Mouse (Mus musculus): ENCODE data around the gene Dll3.
A peak's percentile ranks its signal among the peaks of the same experiment; 100 is the strongest.

The Dll3 gene

DNA sequence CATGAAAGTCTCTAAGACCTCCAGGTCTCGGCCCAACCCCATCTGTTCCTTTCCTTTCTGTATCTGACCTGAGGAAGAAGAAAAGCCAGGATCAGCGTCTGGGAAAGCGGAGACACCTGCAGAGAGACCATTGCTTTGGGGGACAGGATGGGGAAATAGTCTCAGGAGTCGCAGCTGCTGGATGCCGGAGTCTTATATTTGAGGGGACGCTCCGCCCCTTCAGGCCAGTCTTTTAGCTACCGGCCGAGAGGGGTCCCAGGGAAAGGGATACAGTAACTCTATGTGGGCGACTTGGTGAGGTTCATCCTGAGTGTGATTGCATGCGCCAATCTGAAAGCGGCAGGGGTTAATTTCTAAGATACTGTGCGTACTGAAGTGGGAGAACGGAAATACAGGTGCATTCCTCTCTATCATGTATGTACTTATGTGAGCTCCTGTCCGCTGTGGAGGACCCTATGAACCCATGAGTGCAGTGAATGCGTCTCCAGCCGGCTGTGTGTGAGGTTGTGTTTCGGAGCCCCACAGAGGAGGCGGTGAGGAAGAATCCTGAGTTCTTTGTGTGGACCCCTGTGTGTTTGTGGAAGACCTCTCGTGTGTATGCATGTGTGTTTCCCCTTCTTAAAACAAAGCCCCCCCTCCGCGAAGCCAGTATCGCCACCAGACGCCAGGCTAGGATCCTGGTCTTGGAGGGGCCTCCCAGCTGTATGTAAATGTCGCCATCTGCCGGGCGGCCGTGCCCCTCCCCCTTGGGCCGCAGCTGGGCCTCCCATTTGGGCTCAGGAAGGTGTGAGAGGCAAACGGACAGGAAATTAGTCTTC, at the start of gene Dll3:
Gene Dll3, minus strand, starts transcription at position 623 of the 818 bp plus-strand sequence.
- DNase-seq (ENCODE audit: low read depth, low spot score): peak; percentile 81

DNA sequence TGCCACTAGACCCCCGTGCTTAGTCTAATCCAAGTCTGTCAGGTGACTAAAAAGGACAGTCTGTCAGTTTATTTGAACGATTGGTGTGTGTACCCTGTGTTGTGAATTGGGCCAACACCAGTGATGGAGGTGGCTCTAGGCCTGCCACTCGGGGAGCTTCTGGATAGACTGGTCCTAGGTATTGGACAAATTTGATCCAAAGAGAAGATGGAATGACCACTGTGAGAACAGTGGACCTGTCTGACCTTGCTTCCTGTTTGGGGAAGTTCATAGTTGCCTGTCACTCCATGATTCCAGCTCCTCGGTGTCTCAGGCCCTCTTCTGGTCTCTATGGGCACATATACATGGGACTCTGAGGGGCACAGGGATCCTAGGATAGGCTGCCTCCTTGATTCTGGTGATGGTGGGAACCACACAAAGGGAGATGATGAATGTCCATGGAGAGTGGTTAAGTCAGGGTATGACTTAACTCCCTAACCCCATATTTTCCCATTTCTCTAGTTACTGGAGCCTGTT, 49.7 kb upstream of the Dll3 start:
- no peak for DNase-seq (ENCODE audit: low read depth, low spot score)

DNA sequence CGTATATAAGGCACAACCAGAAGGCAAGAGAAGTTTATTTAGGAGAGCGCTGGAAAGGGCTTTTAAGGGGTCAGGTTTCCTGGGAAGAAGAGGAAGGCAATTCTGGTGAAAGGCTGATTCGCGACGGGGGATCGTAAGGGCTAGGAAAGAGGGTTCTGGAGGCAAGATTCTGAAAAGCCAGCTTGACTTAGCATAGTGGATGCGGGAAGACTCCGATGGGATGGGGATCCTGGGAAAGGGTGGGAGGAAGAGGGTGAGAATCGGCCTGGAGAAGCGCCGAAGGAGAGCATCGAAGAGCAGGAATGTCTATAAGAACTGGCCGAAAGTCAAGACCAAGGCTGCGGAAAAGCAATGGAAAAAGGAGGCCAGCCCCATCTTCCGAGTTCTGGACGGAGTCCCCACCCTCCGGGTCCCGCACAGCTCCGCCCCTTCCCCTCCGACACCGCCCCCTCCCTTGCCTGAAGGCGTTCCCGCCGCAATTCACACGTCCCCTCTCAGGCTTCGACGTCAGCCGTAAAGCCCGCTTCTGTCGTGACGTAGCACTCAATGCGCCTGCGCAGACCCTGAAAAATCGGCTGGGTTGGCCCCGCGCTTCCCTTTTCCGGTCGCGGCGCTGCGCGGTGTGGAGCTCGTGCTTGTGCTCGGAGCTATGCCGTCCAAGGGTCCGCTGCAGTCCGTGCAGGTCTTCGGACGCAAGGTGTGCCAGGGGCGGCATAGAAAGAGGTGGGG, 48.3 kb upstream of the Dll3 start, which contains the start of gene Rps16:
Gene Rps16, plus strand, starts transcription at position 498 of the 729 bp plus-strand sequence.
- peak; percentile 98 for DNase-seq (ENCODE audit: low read depth, low spot score)

DNA sequence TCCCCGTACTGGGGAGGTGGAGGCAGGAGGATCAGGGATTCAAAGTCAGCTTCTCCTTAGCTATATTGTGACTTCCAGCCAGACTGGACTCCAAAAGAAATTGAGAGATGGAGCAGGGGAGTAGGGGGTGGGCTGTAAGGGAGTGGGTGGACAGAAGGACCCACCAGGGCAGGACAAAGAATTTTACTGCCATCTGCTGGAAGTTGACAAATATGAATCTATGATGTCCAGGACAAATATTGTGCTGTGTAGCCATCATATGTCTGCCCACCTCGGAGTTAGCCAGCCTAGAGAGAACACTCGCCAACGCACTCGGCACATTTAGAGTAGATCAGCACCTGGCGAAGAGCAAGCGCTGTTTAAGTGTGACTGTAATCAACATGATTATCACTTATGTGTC, 46.6 kb upstream of the Dll3 start:
- no peak for DNase-seq (ENCODE audit: low read depth, low spot score)

DNA sequence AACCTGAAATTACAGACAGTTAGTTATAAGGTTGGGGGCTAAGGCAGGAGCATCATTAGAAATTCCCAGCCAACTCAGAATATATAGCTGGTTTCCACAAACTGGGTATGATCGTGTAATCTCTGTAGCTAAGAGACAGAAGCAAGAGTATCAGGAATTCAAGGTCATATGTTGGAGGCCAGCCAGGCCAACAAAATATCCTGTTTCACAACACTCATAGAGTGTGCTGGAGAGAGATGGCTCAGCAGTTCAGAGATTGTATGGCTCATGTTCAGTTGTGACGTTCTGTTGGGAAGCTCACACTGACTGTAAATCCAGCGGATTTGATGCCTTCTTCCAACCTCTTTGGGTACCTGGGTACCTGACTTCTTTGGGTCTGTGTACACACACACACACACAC, 45.7 kb upstream of the Dll3 start:
- no peak for DNase-seq (ENCODE audit: low read depth, low spot score)

DNA sequence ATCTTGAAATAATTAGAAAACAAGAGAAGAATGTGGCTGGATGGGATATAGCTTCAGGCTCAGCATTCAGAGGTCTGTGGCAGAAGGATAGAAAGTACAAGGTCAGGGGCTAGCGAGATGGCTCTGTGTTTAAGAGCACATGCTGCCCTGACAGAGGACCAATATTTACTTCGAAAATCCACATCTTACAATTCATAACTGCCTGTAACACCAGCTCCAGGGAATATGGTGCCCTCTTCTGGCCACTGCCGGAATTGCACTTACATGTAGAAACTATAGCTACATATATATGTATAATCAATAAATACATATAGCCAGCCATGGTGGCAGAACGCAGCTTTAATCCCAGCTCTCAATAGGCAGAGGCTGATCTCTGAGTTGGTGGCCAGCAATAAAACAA, 42.6 kb upstream of the Dll3 start:
- DNase-seq (ENCODE audit: low read depth, low spot score): peak; percentile 83

DNA sequence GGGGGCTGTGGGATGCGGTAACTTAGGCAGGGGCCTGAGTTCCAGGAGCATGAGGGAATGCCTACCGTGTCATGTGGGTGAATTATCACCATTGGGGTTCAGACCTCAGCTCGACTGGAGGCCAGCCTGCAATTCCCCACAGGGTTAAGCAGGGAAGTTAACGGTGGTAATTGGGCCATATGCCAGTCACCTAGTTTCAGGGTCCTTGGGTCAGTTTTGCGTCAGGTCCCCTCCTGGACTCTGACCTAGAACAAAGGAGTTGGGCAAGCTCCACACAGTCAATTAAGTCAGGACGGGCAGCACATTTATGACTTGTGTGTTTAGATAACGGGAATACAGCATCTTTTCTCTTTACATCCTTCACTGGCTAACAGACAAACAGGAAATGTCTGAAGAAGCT, 39.3 kb upstream of the Dll3 start:
- DNase-seq (ENCODE audit: low read depth, low spot score): no peak

DNA sequence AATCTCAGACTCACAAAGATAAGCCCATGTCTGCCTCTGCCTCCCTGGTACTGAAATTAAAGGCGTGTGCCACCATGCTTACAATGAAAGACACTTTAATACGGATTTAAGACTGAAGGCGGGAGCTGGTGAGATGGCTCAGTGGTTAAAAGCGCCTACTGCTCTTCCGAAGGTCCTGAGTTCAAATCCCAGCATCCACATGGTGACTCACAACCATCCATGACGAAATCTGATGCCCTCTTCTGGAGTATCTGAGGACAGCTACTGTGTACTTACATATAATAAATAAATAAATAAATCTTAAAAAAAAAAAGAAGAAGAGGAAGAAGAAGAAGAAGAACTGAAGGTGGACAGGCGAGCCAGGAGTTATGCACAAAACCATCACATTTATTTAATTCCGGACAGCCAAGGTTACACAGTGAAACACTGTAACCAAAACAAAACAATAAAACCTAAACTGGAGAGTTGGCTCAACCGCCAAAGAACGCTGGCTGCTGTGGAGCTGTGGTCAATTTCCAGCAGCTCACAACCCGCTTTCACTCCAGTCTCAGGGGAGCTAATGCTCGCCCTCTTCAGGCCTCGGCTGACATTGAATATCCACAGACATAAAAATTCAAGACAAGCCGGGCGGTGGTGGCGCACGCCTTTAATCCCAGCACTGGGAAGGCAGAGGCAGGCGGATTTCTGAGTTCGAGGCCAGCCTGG, 37.3 kb upstream of the Dll3 start:
- DNase-seq (ENCODE audit: low read depth, low spot score): peak; percentile 60

DNA sequence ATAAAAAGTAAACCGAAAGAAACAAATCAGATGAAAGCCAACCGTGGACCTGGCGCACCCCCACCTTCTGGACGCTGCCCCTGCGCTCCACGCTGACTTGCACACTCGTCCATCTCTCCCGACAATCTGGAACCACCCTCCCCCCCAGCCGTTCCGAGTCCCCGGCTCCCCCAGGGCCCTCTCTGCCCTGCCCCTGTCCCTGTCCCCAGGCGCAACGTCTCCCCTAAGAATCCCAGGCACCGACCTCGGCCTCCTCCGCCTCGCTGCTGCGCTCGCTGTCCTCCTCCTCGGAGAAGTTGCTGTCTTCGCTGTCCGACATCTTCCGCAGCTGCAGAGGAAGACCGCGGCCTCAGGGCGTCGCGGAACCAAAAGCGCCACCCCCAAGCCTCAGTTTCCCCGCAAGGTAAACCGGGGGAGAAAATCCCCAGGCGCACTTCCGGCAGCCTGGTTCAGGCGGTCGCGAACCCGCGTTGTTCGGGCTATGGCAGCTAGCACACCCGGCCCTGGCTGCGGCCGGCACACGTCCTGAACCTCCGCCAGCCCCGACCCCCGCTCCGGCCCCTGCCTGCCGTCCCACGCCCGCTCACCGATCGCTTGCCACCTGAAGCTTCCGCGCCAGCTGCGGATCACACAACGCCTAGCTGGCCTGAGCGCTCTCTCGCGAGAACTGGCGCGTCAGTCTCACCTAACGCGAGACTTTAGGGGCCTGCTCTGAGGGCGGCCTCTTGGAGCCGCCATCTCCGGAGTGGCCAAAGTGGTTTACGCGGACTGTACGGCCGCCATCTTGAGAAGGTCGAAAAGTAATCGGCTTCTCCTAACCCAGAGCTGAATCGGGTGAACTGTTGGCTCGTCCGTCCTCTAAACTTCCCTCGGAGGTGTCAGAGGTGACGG, 36.3 kb upstream of the Dll3 start, which contains the start of gene Supt5:
Gene Supt5, minus strand, starts transcription at position 639 of the 891 bp plus-strand sequence.
- peak; percentile 99 for DNase-seq (ENCODE audit: low read depth, low spot score)

DNA sequence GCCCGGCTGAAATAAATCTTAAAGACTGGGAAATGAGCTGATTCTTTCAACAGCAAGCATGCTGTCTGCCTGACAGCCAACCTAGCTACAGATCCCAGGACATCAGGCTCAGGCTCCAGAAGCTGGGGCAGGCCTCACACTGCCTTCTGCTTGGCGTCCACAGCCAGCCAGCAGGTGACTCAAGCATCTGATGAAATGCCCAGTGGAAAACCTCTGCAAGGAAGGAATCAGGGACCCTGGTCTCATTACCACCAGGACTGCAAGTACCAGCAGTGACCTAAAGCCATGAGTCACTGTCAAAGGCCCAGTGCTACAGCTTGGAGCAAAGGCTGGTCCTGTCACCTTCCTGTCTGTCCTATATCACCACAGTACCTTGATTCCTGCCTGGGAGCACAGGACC, 33.4 kb upstream of the Dll3 start:
- DNase-seq (ENCODE audit: low read depth, low spot score): no peak

DNA sequence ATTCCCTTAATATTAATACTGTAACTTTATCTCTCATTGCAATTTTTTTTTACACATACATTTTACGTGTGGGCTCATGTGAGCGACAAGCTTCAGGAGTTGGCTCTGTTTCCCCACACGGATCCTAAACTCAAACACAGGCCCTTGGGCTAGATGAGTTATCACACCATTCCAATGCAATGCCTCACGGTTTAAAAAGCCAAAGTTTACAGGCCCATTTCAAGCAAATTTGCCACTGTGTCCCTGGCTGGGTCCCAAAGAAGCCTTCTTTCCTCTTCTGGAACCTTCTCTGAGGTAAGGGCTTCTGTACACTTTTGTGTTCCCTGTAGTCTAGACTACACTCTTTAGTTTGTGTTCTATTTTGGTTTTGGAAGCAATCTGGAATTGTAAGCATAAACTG, 32.5 kb upstream of the Dll3 start:
- DNase-seq (ENCODE audit: low read depth, low spot score): no peak

DNA sequence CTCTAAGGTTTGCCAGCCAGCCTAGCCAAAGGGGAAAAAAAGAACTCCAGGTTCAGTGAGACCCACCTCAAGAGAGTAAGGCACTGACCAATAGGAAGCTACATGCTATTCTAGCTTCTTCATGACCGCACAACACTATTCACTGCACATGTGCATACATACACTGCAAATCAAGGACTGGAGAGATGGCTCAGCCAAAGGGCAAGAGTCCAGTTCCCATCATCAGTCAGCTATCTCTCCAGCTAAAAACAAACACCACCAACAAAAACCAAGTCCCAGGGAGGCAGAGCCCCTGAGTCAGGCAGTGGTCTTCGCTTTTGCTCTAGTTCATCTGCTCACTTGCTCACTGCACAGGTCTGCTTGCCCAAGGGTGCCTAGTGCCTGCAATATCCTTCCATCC, 26.2 kb upstream of the Dll3 start:
- no peak for DNase-seq (ENCODE audit: low read depth, low spot score)

DNA sequence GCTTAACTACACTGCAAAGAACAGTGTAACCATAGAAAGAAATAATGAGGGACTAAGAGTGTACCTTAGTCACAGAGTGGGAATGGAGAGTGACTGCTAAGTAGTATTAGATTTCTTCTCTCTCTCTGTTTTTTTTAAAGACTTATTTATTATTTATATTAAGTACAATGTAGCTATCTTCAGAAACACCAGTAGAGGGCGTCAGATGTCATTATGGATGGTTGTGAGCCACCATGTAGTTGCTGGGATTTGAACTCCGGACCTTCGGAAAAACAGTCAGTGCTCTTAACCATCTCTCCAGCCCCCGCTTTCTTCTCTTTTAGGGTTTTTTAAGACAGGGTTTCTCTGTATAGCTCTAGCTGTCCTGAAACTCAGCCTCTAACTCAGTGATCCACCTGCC, 24.4 kb upstream of the Dll3 start:
- DNase-seq (ENCODE audit: low read depth, low spot score): no peak

DNA sequence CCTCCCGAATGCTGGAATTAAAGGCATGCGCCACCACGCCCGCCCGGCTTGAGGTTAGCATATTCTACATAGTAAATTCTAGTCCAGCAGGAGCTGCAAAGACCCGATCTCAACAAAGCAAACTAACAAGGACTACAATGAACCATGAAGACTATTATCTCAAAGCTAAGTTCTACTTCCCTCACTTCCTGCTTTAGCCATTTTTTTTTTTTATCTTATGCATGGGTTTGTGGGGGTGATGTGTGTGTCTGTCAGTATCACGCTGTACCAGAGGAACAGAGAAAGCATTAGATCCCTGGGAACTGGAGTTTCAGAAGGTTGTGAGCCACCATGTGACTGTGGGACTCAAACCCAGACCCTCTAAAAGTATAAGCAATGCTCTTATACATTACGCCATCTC, 23.3 kb upstream of the Dll3 start:
- DNase-seq (ENCODE audit: low read depth, low spot score): no peak

DNA sequence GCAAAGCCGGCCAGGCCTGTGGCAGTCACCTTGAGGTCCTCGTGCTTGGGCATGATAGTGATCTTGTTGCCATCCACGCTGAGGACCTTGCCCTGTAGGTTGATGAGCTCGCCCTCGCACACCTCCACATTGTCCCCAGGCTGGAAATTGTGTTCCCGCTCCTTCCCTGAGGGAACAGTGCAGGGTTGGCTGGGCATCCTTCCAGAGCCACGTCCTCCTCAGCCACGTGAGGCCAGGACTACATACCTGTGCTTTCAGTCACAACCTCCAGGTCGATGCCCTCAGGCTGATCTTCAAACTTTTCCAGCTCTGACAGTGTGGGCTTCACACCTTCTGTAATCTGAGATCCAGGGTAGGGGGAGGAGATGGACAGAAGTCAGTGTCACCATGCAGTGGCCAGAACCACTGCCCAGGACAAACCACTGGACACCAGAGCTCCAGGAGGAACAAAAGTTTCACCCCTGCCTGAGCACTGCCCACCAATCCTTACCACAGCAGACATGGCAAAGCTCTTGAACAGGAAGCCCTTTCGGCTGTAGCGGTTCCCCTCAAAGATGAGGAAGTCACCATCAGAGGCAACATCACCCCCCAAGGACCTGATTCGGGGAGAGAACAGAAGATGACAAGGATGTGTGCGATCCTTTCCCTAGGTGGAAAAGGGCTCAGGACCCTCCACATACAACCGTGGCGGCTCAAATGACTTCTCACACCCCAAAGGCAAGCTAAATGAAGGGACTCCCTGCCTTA, 20.1 kb upstream of the Dll3 start:
- DNase-seq (ENCODE audit: low read depth, low spot score): no peak

DNA sequence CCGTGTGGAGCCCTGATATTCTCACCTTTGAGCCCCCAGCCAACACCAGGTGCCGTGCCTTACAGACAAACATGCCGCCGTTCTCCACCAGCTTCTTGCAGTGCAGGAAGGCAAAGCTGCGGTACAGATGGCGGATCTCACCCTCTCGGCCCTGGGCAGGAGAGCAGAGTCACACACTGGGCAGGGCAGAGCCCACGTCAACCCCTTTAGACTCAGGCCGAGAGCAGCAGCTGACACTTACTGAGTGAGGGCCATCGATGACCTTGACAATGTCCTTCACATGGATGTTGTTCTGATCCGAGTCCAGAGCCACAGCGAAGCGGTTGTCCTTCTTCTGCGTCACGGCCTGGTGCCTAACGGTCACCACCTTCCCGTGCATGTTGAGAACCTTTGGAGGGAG, 16.7 kb upstream of the Dll3 start:
- no peak for DNase-seq (ENCODE audit: low read depth, low spot score)

DNA sequence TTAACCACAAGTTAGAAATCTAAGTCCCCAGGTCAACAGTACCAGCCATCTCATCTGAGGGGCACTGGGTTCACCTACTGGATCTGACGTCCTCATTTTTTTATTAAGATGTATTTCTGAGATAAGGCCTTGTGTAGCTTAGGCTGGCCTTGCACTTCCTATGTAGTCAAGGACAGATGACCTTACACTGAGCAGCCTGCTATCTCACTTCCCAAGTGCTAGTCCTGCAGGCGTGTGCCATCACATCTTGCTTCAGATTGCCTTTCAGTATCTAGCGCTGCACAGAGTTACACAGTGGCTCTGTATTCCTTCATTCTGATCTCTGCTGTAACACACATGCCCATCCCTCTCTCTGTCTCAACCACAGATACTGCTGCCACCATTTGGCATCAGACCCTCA, 16.0 kb upstream of the Dll3 start:
- no peak for DNase-seq (ENCODE audit: low read depth, low spot score)

DNA sequence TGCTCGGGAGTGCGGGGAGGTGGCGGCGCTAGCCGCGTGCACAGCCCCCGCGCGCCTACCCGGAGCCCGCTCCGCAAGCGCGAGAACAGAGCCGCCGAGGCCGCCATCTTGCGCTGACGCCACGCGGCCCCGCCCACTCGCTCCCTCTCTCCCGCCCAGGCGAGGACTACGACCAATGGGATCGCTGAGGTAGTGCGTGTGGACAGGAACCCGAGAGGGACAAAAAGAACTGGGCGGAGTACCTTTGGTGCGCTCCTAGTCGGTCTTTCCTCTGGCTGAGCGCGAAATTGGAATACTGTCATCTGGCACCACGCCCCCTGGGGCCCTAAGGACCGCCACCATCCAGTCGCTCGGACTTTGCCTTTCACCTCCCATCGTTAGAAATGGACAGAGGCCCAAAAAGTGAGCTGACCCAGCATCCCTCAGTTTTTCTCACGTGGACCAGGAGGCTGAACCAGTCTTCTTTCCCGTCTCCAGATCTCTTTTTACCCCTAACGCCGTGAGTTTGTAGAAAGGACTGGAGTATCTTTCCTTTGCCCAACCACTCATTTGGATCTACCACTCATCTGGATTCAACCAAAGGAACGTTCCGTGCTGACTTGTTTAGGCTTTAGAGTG, 10.0 kb upstream of the Dll3 start, which contains the start of gene Timm50:
Gene Timm50, minus strand, starts transcription at position 147 of the 618 bp plus-strand sequence.
- DNase-seq (ENCODE audit: low read depth, low spot score): peak; percentile 97

DNA sequence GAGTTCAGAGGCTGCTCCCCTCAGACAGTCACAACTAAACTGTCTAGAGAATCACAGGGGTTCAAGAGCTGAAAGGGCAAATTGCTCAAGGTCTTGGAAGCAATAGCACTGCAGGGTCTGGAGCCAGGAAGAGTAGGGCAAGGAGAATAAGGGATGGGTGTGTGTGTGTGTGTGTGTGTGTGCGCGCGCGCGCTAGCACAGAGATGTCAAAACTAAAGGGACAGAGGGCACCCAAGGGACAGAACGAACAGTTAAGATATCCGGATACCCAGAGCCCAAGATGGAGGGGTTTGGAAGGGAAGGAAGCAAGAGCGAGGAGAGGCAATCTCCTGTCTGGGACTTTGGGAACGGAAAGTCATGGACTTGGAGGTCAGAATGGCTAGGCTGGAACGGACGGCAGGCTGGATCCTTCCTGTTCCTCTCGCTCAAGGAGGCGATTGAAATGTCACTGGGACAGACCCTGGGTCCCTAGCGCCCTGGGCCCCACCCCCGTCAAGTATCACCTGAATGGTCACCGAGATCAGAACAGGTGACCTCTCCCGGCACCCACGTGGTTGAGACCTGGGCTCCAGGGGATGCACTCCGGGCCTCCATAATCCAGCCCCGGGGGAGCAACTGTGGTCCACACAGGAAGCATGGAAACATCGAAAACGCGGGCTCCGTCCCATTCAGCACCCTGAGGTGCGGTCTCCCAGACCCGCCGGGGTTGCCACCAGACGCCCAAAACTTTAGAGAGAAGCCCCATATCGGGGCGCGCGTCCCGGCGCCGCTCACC, 9.3 kb upstream of the Dll3 start:
- DNase-seq (ENCODE audit: low read depth, low spot score): no peak
